Mouse (Mus musculus) spleen, adult 2 months (tissue): ENCODE measurements around the gene Vti1a.

Experiments used
- CTCF ChIP-seq: fragments of 200-500 bp; IDR thresholded peaks from 2 replicates; pipeline ENCODE4 v1.5.1; 2011; ENCODE audit warnings: mild to moderate bottlenecking, inconsistent platforms; ENCODE audit not compliant: insufficient read depth, insufficient read length, insufficient replicate concordance; ENCODE audit errors: extremely low read depth
- POLR2A ChIP-seq: fragments of 200-500 bp; IDR thresholded peaks from 2 replicates; pipeline ENCODE4 v1.6.1; 2011; ENCODE audit warnings: low read depth, low read length, inconsistent platforms

- no peak for TF ChIP-seq CTCF
- no peak for TF ChIP-seq POLR2A
Measured at GRCm38 (mm10) chr19:55620411-55621008, 304.4 kb downstream of the Vti1a start.
